Mouse (Mus musculus): ENCODE measurements around the gene Mymx. TPM values are rescaled to one million over a fixed set of nuclear protein-coding genes. Genes with fewer than 3 reads are reported as not detected.

Mymx gene
- polyA plus RNA-seq (2012; rRNA removed) = 0.42 and 0.92 TPM in 2 replicates

DNA sequence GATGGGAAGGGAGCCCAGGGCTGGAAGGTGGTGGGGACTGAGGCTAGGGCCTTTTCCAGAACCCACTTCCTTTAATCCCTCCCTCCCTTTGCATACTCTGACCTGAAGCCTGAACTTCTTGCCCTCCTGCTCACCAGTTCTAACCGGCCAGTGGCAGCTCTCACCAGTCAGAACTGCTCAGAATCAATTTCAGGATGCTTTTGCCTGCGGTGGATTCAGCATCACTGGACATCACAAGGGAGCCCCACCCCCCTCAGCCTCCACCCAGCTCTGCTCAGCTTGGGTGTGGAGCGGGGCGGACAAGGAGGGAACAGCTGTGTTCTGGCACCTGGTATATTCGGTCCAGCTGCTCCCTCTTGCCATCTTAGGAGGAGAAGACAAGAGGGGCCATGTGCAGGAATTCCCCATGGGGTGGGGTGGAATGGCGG lies at the start of gene Mymx:
TSS of gene Mymx (minus strand) at position 226 of the 428 bp plus-strand sequence.
- no peak for DNase-seq (ENCODE audit: low read depth)
- TF ChIP-seq CTCF (IDR thresholded peaks at IDR 0.05; ENCODE audit: borderline replicate concordance, extremely low read depth, insufficient read depth, insufficient read length) = no peak
- TF ChIP-seq POLR2A (IDR thresholded peaks at IDR 0.05; ENCODE audit: borderline replicate concordance, extremely low read depth, insufficient read depth, insufficient read length, poor library complexity, severe bottlenecking) = no peak

- TF ChIP-seq POLR2A (IDR thresholded peaks at IDR 0.05; ENCODE audit: borderline replicate concordance, extremely low read depth, insufficient read depth, insufficient read length, poor library complexity, severe bottlenecking) (no peak), CTCF (IDR thresholded peaks at IDR 0.05; ENCODE audit: borderline replicate concordance, extremely low read depth, insufficient read depth, insufficient read length) (no peak)
- DNase-seq (ENCODE audit: low read depth) = no peak
Measured at GRCm38 (mm10) chr17:45644185-45644584, 42.3 kb upstream of the Mymx start.

DNA sequence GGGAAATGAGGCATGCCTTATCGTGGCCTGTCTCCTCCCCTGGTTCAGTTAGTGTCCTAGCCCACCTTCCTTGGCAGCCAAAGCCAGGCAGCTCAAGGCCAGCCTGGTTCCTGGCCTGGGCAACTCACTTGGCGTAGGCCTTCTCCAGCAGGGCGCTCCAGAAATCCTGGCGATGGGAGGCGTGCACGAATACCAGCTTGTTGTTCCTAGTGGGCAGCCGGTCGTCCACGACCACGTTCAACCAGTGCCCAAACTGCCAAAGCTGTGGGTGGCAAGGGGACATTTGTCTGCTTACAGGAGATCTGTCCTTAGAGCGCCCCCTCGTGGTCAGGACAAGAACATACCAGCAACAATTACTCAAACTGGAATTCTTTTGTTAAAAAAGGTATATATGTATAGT lies 40.8 kb upstream of the Mymx start:
- TF ChIP-seq CTCF (IDR thresholded peaks at IDR 0.05; ENCODE audit: borderline replicate concordance, extremely low read depth, insufficient read depth, insufficient read length) (peak; percentile 79), POLR2A (IDR thresholded peaks at IDR 0.05; ENCODE audit: borderline replicate concordance, extremely low read depth, insufficient read depth, insufficient read length, poor library complexity, severe bottlenecking) (no peak)

GRCm38 (mm10) chr17:45641981-45642380 lies 40.1 kb upstream of the Mymx start:
- DNase-seq (ENCODE audit: low read depth) = no peak
- TF ChIP-seq POLR2A (IDR thresholded peaks at IDR 0.05; ENCODE audit: borderline replicate concordance, extremely low read depth, insufficient read depth, insufficient read length, poor library complexity, severe bottlenecking) (no peak), CTCF (IDR thresholded peaks at IDR 0.05; ENCODE audit: borderline replicate concordance, extremely low read depth, insufficient read depth, insufficient read length) (no peak)

More for the DNA sequence above, 40.8 kb upstream of the Mymx start:
- DNase-seq (ENCODE audit: low read depth) = peak; percentile 84

GRCm38 (mm10) chr17:45638596-45639295 lies 36.8 kb upstream of the Mymx start:
- no peak for DNase-seq (ENCODE audit: low read depth)

GRCm38 (mm10) chr17:45634033-45634432 lies 32.1 kb upstream of the Mymx start:
- no peak for DNase-seq (ENCODE audit: low read depth)
- TF ChIP-seq POLR2A (IDR thresholded peaks at IDR 0.05; ENCODE audit: borderline replicate concordance, extremely low read depth, insufficient read depth, insufficient read length, poor library complexity, severe bottlenecking) (no peak), CTCF (IDR thresholded peaks at IDR 0.05; ENCODE audit: borderline replicate concordance, extremely low read depth, insufficient read depth, insufficient read length) (no peak)

More at GRCm38 (mm10) chr17:45638596-45639295, 36.8 kb upstream of the Mymx start:
- no peak for TF ChIP-seq CTCF (IDR thresholded peaks at IDR 0.05; ENCODE audit: borderline replicate concordance, extremely low read depth, insufficient read depth, insufficient read length)
- no peak for TF ChIP-seq POLR2A (IDR thresholded peaks at IDR 0.05; ENCODE audit: borderline replicate concordance, extremely low read depth, insufficient read depth, insufficient read length, poor library complexity, severe bottlenecking)

- DNase-seq (ENCODE audit: low read depth) = no peak
- TF ChIP-seq POLR2A (IDR thresholded peaks at IDR 0.05; ENCODE audit: borderline replicate concordance, extremely low read depth, insufficient read depth, insufficient read length, poor library complexity, severe bottlenecking) (no peak), CTCF (IDR thresholded peaks at IDR 0.05; ENCODE audit: borderline replicate concordance, extremely low read depth, insufficient read depth, insufficient read length) (no peak)
Measured at GRCm38 (mm10) chr17:45631940-45632339, 30.0 kb upstream of the Mymx start.

DNA sequence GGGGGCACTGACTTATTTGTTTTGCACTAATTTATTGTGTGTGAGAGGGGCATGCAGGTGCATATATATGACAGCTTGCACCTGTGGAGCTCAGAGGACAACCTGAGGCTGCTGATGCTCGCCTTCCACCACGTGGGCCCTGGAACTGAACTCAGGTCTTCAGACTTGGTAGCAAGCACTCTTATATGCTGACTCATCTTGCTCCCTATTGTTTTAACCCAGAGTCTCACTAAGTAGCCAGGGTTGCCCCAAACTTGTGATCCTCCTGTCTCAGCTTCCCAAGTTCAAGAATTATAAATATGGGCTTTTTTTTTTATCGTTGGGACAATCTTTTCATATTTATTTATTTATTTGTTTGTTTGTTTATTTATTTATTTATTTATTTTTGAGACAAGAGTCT lies 29.1 kb upstream of the Mymx start:
- DNase-seq (ENCODE audit: low read depth) = no peak
- TF ChIP-seq POLR2A (IDR thresholded peaks at IDR 0.05; ENCODE audit: borderline replicate concordance, extremely low read depth, insufficient read depth, insufficient read length, poor library complexity, severe bottlenecking) (no peak), CTCF (IDR thresholded peaks at IDR 0.05; ENCODE audit: borderline replicate concordance, extremely low read depth, insufficient read depth, insufficient read length) (no peak)

GRCm38 (mm10) chr17:45629861-45630694 lies 28.2 kb upstream of the Mymx start:
- TF ChIP-seq CTCF (IDR thresholded peaks at IDR 0.05; ENCODE audit: borderline replicate concordance, extremely low read depth, insufficient read depth, insufficient read length) (peak; percentile 58), POLR2A (IDR thresholded peaks at IDR 0.05; ENCODE audit: borderline replicate concordance, extremely low read depth, insufficient read depth, insufficient read length, poor library complexity, severe bottlenecking) (peak; percentile 34; the same call in 1 of the 2 replicates)
- peak; percentile 91 for DNase-seq (ENCODE audit: low read depth)

GRCm38 (mm10) chr17:45628885-45629855 lies 27.3 kb upstream of the Mymx start:
- DNase-seq (ENCODE audit: low read depth) = peak; percentile 41
- TF ChIP-seq POLR2A (IDR thresholded peaks at IDR 0.05; ENCODE audit: borderline replicate concordance, extremely low read depth, insufficient read depth, insufficient read length, poor library complexity, severe bottlenecking) (no peak), CTCF (IDR thresholded peaks at IDR 0.05; ENCODE audit: borderline replicate concordance, extremely low read depth, insufficient read depth, insufficient read length) (no peak)

Data from brain, embryonic 14.5 days (tissue).